Mouse (Mus musculus) heart, postnatal 0 days (tissue): ENCODE results near the gene Usb1.

Source experiments
- CTCF ChIP-seq: IDR thresholded peaks from 2 replicates; pipeline ENCODE4 v1.5.1; 2016; ENCODE audit warnings: antibody characterized with exemption, control low read depth, low read depth
- EP300 ChIP-seq: IDR thresholded peaks from 2 replicates; pipeline ENCODE4 v1.6.1; 2016; ENCODE audit warnings: antibody characterized with exemption, low read depth

DNA sequence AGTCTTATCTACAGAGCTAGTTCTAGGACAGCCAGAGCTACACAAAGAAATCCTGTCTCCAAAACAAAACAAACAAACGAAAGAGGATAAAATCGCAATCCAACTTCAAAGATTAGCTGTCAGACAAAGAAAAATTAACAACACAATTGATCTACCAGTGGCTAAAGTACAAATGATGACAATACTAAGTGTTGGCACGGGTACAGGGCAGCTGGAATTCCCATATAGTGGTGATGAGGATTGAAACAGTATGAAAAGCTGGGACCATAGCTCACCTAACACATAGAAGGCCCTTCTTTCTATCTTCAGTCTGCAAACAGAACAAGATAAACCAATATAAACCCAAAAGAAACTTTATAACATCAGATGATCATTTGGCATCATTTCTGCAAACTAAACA lies 49.5 kb downstream of the Usb1 start:
- no peak for TF ChIP-seq CTCF
- TF ChIP-seq EP300 = no peak
